Mouse (Mus musculus) cortical plate, adult 2 months (tissue): ENCODE results near the gene Tpmt.

ENCODE experiments used
- CTCF ChIP-seq: fragments of 200-500 bp; IDR thresholded peaks from 2 replicates; pipeline ENCODE4 v1.5.1; 2011; ENCODE audit warnings: mild to moderate bottlenecking, control low read depth, low read length; ENCODE audit not compliant: insufficient read depth; ENCODE audit errors: extremely low read depth
- POLR2A ChIP-seq: fragments of 200-500 bp; IDR thresholded peaks from 2 replicates; pipeline ENCODE4 v1.6.1; 2011; ENCODE audit warnings: mild to moderate bottlenecking, low read length, control low read depth; ENCODE audit not compliant: insufficient read depth; ENCODE audit errors: extremely low read depth

GRCm38 (mm10) chr13:47014334-47015194 is 30.0 kb downstream of the Tpmt start, which contains the start of gene Nhlrc1:
- TF ChIP-seq POLR2A (peak; percentile 69; the same call in 1 of the 2 replicates), CTCF (peak; percentile 79)
